Comparison of ENCODE assay signal across 10 mouse cellular contexts in genomic region chr15:100910381-100910841, GRCm38 (mm10). TPM values are rescaled to one million over a fixed set of nuclear protein-coding genes. Genes with fewer than 3 reads are reported as not detected.
DNase-seq lines count a peak whose midpoint lies in the region; ATAC-seq and TF ChIP-seq lines count a peak whose summit lies in the region.
"Had no signal": no experiment of that assay in that cellular context is flagged by ENCODE, and none has a peak within 500 bp of the region (broad histone marks: within the 10 kb centered on the region; RNA-seq: fewer than 3 reads in every experiment).

No protein-coding gene starts in this region.

- peak overlapping the region; percentile 82 for H3K27ac ChIP-seq in hindbrain, embryonic 13.5 days
- H3K27ac ChIP-seq in midbrain, embryonic 15.5 days, result peak overlapping the region; percentile 69

- DNase-seq in Patski (ENCODE audit: low read depth, low spot score), result peak; percentile 15
- peak; percentile 70 to 75 for DNase-seq in cerebellum, postnatal 14 days
- DNase-seq in spleen, postnatal 10 days (ENCODE audit: low spot score in 2 of 2), result no peak
- DNase-seq in lung, postnatal 25 days (ENCODE audit: low spot score), result no peak
- DNase-seq in Muller cell, postnatal 12 days (ENCODE audit: inconsistent ontology term), result no peak

- no peak for TF ChIP-seq CTCF in Patski (IDR thresholded peaks at IDR 0.05)

- WGBS in hindbrain, embryonic 13.5 days, result 39% methylated on average over 10 of the region's 10 CpGs
- WGBS in midbrain, embryonic 15.5 days, result 33% methylated on average over 10 of the region's 10 CpGs

- peaks cover 43% of the 10 kb centered on the region for H3K4me1 ChIP-seq in hindbrain, embryonic 13.5 days (replicated peaks)
- peaks cover 31% of the 10 kb centered on the region for H3K4me1 ChIP-seq in midbrain, embryonic 15.5 days

- H3K27me3 ChIP-seq in Patski, result no peaks in the 10 kb centered on the region
- no peaks in the 10 kb centered on the region for H3K27me3 ChIP-seq in hindbrain, embryonic 13.5 days
- no peaks in the 10 kb centered on the region for H3K27me3 ChIP-seq in midbrain, embryonic 15.5 days (replicated peaks)

- in situ Hi-C loops in Patski (cut with MboI; ENCODE audit: low pct_unique_long_range_greater_than_20kb), result no loop called here

- H3K9me3 ChIP-seq in hindbrain, embryonic 13.5 days, result no peaks in the 10 kb centered on the region
- no peaks in the 10 kb centered on the region for H3K9me3 ChIP-seq in midbrain, embryonic 15.5 days
- H3K9me3 ChIP-seq: megakaryocyte, embryonic 14.5 days had no signal

- H3K4me3 ChIP-seq in hindbrain, embryonic 13.5 days, result no peak overlapping the region
- H3K4me3 ChIP-seq in midbrain, embryonic 15.5 days, result no peak overlapping the region
- H3K4me3 ChIP-seq: megakaryocyte, embryonic 14.5 days had no signal

- POLR2A ChIA-PET in Patski (lab: Charles Lee), result no interaction called here

- peak; percentile 38 for ATAC-seq in Patski
- ATAC-seq in hindbrain, embryonic 13.5 days (ENCODE audit: low FRiP score), result no peak
- no peak for ATAC-seq in midbrain, embryonic 15.5 days (replicated peaks)
- ATAC-seq in megakaryocyte progenitor cell, adult 5-6 weeks (replicated peaks; ENCODE audit: poor library complexity), result no peak
- ATAC-seq: intestine, embryonic 16.5 days had no signal

- H3K36me3 ChIP-seq in hindbrain, embryonic 13.5 days, result no peaks in the 10 kb centered on the region
- H3K36me3 ChIP-seq in midbrain, embryonic 15.5 days (replicated peaks), result no peaks in the 10 kb centered on the region

- peak overlapping the region; percentile 19; the same call in 1 of the 2 replicates for H3K9ac ChIP-seq in hindbrain, embryonic 13.5 days
- H3K9ac ChIP-seq in midbrain, embryonic 15.5 days, result no peak overlapping the region

- CTCF ChIA-PET in Patski (lab: Charles Lee), result interaction anchor here (1.0 kb wide), 1 partner anchor 13 kb away, joined by 3 read pairs; no protein-coding TSS in a partner anchor

- no peak overlapping the region for H3K4me2 ChIP-seq in hindbrain, embryonic 13.5 days
- H3K4me2 ChIP-seq in midbrain, embryonic 15.5 days, result no peak overlapping the region

RNA-seq across cellular contexts. Expression of gene Scn8a, which starts 40.8 kb away (rescaled TPM):
- polyA plus RNA-seq in Patski (2021), result 13.2 TPM
- 18.8 and 19.7 TPM in 2 replicates for polyA plus RNA-seq in hindbrain, embryonic 13.5 days (2015; fragmentation: Nextera tagmentation; extraction: Ambion mirVana)
- polyA plus RNA-seq in midbrain, embryonic 15.5 days (2015; fragmentation: Nextera tagmentation; extraction: Ambion mirVana), result 20.0 and 22.7 TPM in 2 replicates
- total RNA-seq in megakaryocyte progenitor cell, adult 5-6 weeks (2015), result not detected in 2 replicates
- not detected in 2 replicates for total RNA-seq in megakaryocyte progenitor cell, adult 5-6 weeks (2017)

Comparison
In these comparisons a context has a peak if more than half of its experiments do, and no peak if none do; other contexts are left out.
1. DNase-seq: peak in Patski (single experiment) and cerebellum, postnatal 14 days (2 of 2); none in spleen, postnatal 10 days (0 of 2), lung, postnatal 25 days (single experiment) and Muller cell, postnatal 12 days (single experiment).